Mouse (Mus musculus) retina, embryonic 14.5 days (tissue): ENCODE measurements at regions not wholly inside any gene's neighbourhood (a gene's known extent, or its start where the extent isn't known, plus 50 kb on each side); places are given as distances from the start of the nearest gene placed in this dataset.

Experiments used
- DNase-seq: peaks from one replicate; pipeline ENCODE4 v3.0.0-alpha.2; 2015; ENCODE audit warnings: low spot score

- no peak for DNase-seq
These were observed 94.8 kb downstream of the Rbm46 start for GRCm38 (mm10) chr3:82781464-82781863.

- DNase-seq: no peak
These were observed 105.6 kb downstream of the Rbm46 start for GRCm38 (mm10) chr3:82770512-82771270.

DNA sequence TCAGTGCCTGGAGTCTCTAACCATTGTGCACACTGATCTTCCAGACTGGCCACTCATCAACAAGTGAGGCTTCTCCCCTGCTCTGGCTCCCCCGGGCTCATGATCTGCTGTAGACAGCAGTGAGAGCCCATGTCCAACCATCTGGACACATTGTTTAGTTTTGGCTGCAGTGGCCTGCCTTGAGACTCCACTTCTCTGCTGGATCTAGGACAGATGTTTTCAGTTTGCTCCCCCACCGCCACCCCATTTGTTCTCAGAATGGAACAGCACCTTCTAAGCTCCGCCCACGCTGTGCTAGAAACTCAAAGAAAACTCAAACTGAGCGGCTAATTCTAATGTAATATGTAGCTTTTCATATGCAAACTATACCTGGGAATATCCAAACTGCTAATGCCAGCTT lies 108.8 kb downstream of the Rbm46 start:
- no peak for DNase-seq

DNA sequence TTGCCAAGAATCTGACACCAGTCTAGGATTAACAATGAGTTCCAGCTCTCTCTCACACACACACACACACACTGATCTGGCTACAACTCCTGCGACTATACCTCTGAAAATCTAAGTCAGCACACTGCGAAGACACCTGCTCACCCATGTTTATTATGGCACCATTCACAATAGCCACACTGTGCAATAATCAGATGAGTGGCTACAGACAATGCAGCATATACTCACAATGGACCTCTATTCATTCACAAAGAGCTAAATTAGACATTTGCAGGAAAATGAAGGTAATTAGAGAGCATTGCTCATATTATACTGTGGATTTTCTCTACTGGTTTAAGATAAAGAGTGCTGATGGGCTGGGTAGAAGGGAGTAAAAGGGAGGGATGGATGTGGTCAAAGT lies 116.3 kb downstream of the Rbm46 start:
- no peak for DNase-seq

- no peak for DNase-seq
These were observed 117.3 kb downstream of the Rbm46 start for GRCm38 (mm10) chr3:82758967-82759366.

DNA sequence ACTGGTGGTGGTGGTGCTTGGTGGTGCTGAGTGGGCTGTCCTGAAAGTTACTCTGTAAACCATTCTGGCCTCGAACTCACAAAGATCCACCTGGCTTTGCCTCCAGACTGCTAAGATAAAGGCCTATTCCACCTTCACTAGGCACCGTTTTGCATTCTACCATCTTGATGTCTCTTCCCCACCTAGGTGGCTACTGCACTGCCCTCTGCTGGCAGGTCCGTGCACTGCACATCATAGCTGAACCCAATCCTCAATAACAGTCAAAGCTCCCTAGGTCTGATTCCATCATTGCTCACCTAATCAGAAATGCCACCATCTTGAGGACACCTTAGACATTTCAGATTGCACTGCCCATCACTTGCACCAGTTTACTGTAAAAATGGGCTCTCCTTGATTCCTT lies 150.7 kb downstream of the Rbm46 start:
- DNase-seq: peak; percentile 71

DNA sequence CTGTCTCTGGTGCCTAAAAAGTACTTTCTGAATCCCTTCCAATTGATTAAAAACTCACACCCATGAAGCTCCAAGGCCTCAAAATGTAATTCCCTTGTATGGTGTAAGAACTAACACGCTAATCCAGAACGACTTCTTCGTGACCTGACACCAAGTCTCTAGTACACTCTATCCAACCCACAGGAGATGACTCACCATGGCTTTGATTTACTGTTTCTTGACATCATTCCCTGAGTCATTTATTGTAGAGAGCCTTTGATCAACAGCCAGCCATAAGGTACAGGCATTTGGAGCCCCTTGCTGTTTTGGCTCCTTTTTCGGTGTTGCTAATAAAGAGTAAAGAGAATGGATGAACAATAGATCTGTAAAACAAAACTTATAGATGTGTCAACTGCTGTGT lies 159.7 kb upstream of the Npy2r start:
- DNase-seq: no peak

DNA sequence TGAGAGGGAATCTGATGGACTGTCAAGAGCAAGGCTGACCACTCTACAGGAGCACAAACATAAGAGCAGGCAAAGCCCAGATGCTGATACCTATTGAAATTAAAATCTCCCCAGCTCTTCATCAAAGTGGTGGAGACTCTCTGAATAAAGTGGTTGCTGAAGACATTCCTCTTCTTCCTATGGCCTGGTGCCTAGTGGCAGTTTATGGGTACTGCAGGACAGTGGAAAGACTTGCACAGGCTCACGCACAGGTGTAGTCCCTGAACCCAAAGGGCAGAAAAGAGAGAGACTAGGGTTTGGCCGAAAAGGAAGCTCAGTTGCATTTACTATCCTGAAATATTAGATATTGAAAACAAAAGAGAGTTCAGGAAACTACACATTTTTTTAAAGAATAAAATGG lies 144.2 kb upstream of the Npy2r start:
- peak; percentile 10 for DNase-seq

- DNase-seq: no peak
These were observed 108.4 kb upstream of the Npy2r start for GRCm38 (mm10) chr3:82656159-82656874.

- DNase-seq: no peak
These were observed 104.5 kb upstream of the Npy2r start for GRCm38 (mm10) chr3:82652346-82652745.

- no peak for DNase-seq
These were observed 92.2 kb upstream of the Npy2r start for GRCm38 (mm10) chr3:82640052-82640451.

DNA sequence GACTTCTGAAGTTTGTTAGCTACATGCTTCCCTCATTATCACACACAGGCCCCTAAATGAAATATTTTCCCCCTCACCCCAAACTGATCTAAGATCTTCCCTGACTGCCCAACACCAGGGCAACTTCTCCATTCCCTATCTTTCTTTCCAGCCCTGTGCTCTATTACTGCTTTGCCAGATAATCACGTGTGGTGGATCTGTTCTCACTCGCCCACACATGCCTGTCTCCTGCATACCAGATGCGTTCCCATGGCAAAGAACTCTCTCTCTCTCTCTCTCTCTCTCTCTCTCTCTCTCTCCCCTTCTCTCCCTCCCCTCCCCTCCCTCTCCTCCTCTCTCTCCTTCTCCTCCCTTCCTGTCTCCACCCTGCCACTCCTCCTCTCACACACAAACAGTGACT lies 88.8 kb upstream of the Npy2r start:
- DNase-seq: no peak

DNA sequence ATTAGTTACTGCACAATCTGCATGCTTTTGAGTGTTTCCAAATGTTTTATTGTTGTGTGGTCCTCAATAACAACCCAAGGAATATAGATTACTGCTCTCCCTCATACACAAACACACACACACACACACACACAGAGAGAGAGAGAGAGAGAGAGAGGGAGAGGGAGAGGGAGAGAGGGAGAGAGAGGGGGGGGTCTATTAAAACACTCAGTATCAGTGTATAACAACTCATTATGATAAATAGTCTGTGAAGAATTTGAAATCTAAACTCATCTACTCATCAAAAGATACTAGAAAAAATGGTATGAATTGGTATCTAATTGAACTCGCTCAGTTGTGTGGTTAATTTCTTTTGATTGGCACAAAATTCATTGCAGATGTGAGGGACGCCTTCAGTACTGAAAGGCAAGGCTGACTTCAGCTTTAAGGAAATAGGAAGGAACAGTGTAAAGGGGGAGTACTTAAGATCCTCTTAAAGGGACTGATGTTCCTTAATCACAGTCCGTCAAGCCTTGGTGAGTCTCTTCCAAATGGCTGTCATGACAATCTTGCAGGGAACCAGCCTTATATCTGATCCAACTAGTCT lies 72.6 kb upstream of the Npy2r start:
- DNase-seq: no peak

- no peak for DNase-seq
These were observed 71.5 kb upstream of the Npy2r start for GRCm38 (mm10) chr3:82619371-82619770.

GRCm38 (mm10) chr3:82601880-82602279 lies 54.0 kb upstream of the Npy2r start:
- DNase-seq: no peak

DNA sequence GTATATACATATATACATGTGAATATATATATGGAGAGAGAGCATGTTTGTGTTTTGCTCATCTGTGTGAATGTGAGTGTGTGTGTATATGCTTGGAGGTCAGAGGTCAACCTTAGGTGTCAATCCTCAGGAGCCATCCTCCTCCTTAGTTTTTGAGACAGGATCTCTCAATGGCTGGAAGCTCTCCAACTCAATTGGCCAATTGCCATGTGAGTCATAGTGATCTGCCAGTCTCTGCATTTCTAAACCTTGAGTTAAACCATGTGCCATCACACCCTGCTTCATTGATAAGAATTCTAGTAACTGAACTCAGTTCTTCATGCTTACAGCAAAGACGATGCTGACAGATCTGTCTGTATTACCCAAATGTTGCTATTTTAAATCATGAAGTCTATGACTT lies 50.8 kb upstream of the Npy2r start:
- no peak for DNase-seq
